In the genomic region with DNA sequence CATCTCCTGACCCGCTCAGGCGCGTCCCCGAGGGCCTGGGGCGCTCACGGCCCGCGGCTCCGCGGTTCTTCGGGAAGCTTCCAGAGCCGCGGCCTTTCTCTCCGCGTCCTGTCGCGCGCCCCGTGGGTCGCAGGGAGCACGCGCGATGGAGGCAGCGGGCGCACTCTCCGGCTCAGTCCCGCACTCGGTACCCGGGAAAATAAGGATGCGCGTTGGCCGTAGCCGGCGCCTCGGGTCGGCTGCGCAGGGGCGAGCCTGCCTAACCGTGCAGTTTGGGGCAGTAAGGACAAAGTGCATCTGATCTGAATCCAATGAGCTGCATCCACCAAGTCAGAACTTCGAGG, we compare ENCODE assay signal across 8 mouse cellular contexts. TPM values are rescaled to one million over a fixed set of nuclear protein-coding genes. Genes with fewer than 3 reads are reported as not detected.
A peak's percentile ranks its signal among the peaks of the same experiment; 100 is the strongest.
DNase-seq lines count a peak whose midpoint lies in the region; ATAC-seq lines count a peak whose summit lies in the region.

No protein-coding gene starts in this region.

- DNase-seq in kidney, adult 8-10 months = no peak
- no peak for DNase-seq in hindbrain, embryonic 14.5 days (ENCODE audit: low spot score)
- no peak for DNase-seq in adrenal gland, postnatal 14 days
- DNase-seq in lung, postnatal 36 days = no peak
- DNase-seq in lung, adult 18-20 months = no peak

- H3K27ac ChIP-seq in kidney, embryonic 16.5 days (ENCODE audit: low read length) = no peak overlapping the region
- H3K27ac ChIP-seq in embryonic facial prominence, embryonic 12.5 days = no peak overlapping the region
- H3K27ac ChIP-seq in hindbrain, embryonic 14.5 days = peak overlapping the region; percentile 92
- peak overlapping the region; percentile 97 for H3K27ac ChIP-seq in midbrain, embryonic 15.5 days

- 0% methylated on average over 40 of the region's 40 CpGs for WGBS in kidney, embryonic 16.5 days
- WGBS in embryonic facial prominence, embryonic 12.5 days = under 1% methylated on average over 39 of the region's 40 CpGs
- under 1% methylated on average over 40 of the region's 40 CpGs for WGBS in hindbrain, embryonic 14.5 days
- 0% methylated on average over 40 of the region's 40 CpGs for WGBS in midbrain, embryonic 15.5 days

- peak overlapping the region; percentile 66 for H3K9ac ChIP-seq in kidney, embryonic 16.5 days (replicated peaks; ENCODE audit: low read length)
- peak overlapping the region; percentile 57 for H3K9ac ChIP-seq in embryonic facial prominence, embryonic 12.5 days
- peak overlapping the region; percentile 67 for H3K9ac ChIP-seq in hindbrain, embryonic 14.5 days
- peak overlapping the region; percentile 67 for H3K9ac ChIP-seq in midbrain, embryonic 15.5 days

- peak overlapping the region; percentile 67 for H3K4me3 ChIP-seq in kidney, embryonic 16.5 days (ENCODE audit: low read length)
- peak overlapping the region; percentile 72 for H3K4me3 ChIP-seq in embryonic facial prominence, embryonic 12.5 days
- H3K4me3 ChIP-seq in hindbrain, embryonic 14.5 days (replicated peaks; ENCODE audit: low read length) = peak overlapping the region; percentile 79
- H3K4me3 ChIP-seq in midbrain, embryonic 15.5 days = peak overlapping the region; percentile 70

- H3K4me1 ChIP-seq in kidney, embryonic 16.5 days (ENCODE audit: insufficient read depth, low read length) = peaks cover 4% of the 10 kb centered on the region; the same call in 1 of the 2 replicates
- no peaks in the 10 kb centered on the region for H3K4me1 ChIP-seq in embryonic facial prominence, embryonic 12.5 days
- H3K4me1 ChIP-seq in hindbrain, embryonic 14.5 days (replicated peaks; ENCODE audit: control insufficient read depth, insufficient read depth, low read length) = peaks cover 4% of the 10 kb centered on the region; the same call in 1 of the 2 replicates
- H3K4me1 ChIP-seq in midbrain, embryonic 15.5 days = 0 out of 2 replicates have a peak, but pooled peaks cover 5% of the 10 kb centered on the region

- peaks cover 37% of the 10 kb centered on the region for H3K27me3 ChIP-seq in kidney, embryonic 16.5 days (ENCODE audit: insufficient read depth, low read length)
- H3K27me3 ChIP-seq in embryonic facial prominence, embryonic 12.5 days = peaks cover 22% of the 10 kb centered on the region
- H3K27me3 ChIP-seq in hindbrain, embryonic 14.5 days (ENCODE audit: control insufficient read depth, insufficient read depth, low read length) = no peaks in the 10 kb centered on the region
- H3K27me3 ChIP-seq in midbrain, embryonic 15.5 days (replicated peaks) = no peaks in the 10 kb centered on the region

- H3K9me3 ChIP-seq in kidney, embryonic 16.5 days (ENCODE audit: low read length) = no peaks in the 10 kb centered on the region
- H3K9me3 ChIP-seq in embryonic facial prominence, embryonic 12.5 days = no peaks in the 10 kb centered on the region
- no peaks in the 10 kb centered on the region for H3K9me3 ChIP-seq in hindbrain, embryonic 14.5 days (ENCODE audit: control insufficient read depth, low read length)
- no peaks in the 10 kb centered on the region for H3K9me3 ChIP-seq in midbrain, embryonic 15.5 days

- ATAC-seq in kidney, embryonic 16.5 days (ENCODE audit: low FRiP score, low TSS enrichment) = peak; percentile 64; the same call in 1 of the 2 replicates
- ATAC-seq in embryonic facial prominence, embryonic 12.5 days (ENCODE audit: insufficient number of reproducible peaks, insufficient read depth, low FRiP score, low TSS enrichment) = peak; percentile 65; the same call in 1 of the 2 replicates
- no peak for ATAC-seq in hindbrain, embryonic 14.5 days (ENCODE audit: low FRiP score)
- peak; percentile 77 for ATAC-seq in midbrain, embryonic 15.5 days (replicated peaks)

- H3K36me3 ChIP-seq in kidney, embryonic 16.5 days (ENCODE audit: insufficient read depth, low read length) = no peaks in the 10 kb centered on the region
- no peaks in the 10 kb centered on the region for H3K36me3 ChIP-seq in embryonic facial prominence, embryonic 12.5 days
- no peaks in the 10 kb centered on the region for H3K36me3 ChIP-seq in hindbrain, embryonic 14.5 days (replicated peaks; ENCODE audit: control insufficient read depth, insufficient read depth)
- no peaks in the 10 kb centered on the region for H3K36me3 ChIP-seq in midbrain, embryonic 15.5 days (replicated peaks)

- peak overlapping the region; percentile 100 for H3K4me2 ChIP-seq in kidney, embryonic 16.5 days (replicated peaks; ENCODE audit: low read depth, low read length)
- peak overlapping the region; percentile 97 for H3K4me2 ChIP-seq in embryonic facial prominence, embryonic 12.5 days (replicated peaks)
- peak overlapping the region; percentile 71 for H3K4me2 ChIP-seq in hindbrain, embryonic 14.5 days (replicated peaks)
- peak overlapping the region; percentile 86 for H3K4me2 ChIP-seq in midbrain, embryonic 15.5 days

RNA-seq across cellular contexts. Expression of gene Lin28b, which starts 0.4 kb away (rescaled TPM):
- 0.75 and 1.3 TPM in 2 replicates for polyA plus RNA-seq in kidney, embryonic 16.5 days (2015; fragmentation: Nextera tagmentation; extraction: Ambion mirVana)
- polyA plus RNA-seq in embryonic facial prominence, embryonic 12.5 days (2016; fragmentation: Nextera tagmentation; extraction: Ambion mirVana) = 6.3 and 7.2 TPM in 2 replicates
- polyA plus RNA-seq in hindbrain, embryonic 14.5 days (2014; fragmentation: Nextera tagmentation; extraction: Ambion mirVana) = 8.8 and 9.1 TPM in 2 replicates
- polyA plus RNA-seq in midbrain, embryonic 15.5 days (2015; fragmentation: Nextera tagmentation; extraction: Ambion mirVana) = 8.7 and 9.0 TPM in 2 replicates
- total RNA-seq in adrenal gland, postnatal 14 days (2021) = 0.11 TPM in 1 of 2 replicates, not detected in the other

Comparison
In these comparisons a context has a peak if more than half of its experiments do, and no peak if none do; other contexts are left out.
1. H3K27ac ChIP-seq: peak in hindbrain, embryonic 14.5 days (single experiment) and midbrain, embryonic 15.5 days (single experiment); none in kidney, embryonic 16.5 days (single experiment) and embryonic facial prominence, embryonic 12.5 days (single experiment).
2. Peak in every context shown above with its lines, with median percentiles within 50 percentile points of each other: H3K4me2 ChIP-seq, H3K4me3 ChIP-seq and H3K9ac ChIP-seq.